Mouse (Mus musculus): ENCODE measurements at regions not wholly inside any gene's neighbourhood (a gene's known extent, or its start where the extent isn't known, plus 50 kb on each side); places are given as distances from the start of the nearest gene placed in this dataset.

- CTCF ChIA-PET = no interaction called here
- POLR2A ChIA-PET = no interaction called here
Measured at GRCm38 (mm10) chr1:124156832-124157231, 111.5 kb upstream of the Dpp10 start.

- ChIA-PET CTCF (no interaction called here), POLR2A (no interaction called here)
Measured at GRCm38 (mm10) chr1:124152101-124152500, 106.7 kb upstream of the Dpp10 start.

DNA sequence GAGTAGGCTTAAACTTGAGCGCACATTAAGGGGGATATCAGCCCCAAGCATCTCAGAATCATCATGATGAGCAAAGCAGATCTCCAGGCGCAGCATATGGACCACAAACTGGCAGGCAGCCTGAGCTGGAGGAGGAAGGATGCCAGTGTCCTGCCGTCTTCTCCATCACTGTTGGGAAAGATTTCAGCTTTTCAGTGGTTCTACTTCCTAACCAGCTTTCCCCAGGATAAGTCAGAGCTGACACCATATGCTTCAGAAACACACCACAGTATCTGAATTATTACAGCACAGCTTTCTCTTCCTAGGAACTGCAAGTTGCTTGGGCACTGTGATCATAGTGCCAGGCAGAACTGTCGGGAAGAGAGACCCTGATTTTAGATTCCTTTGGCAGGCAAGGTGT, 103.2 kb upstream of the Dpp10 start:
- CTCF ChIA-PET = no interaction called here
- POLR2A ChIA-PET = no interaction called here

- ChIA-PET POLR2A (no interaction called here), CTCF (interaction anchor here in 1 of 4 experiments (0.6 kb wide), 1 partner anchor 62 kb away, joined by 3 read pairs; no protein-coding TSS in a partner anchor)
Measured at GRCm38 (mm10) chr1:124104286-124104846, 59.0 kb upstream of the Dpp10 start.

- ChIA-PET CTCF (no interaction called here), POLR2A (no interaction called here)
Measured at GRCm38 (mm10) chr1:124103049-124103448, 57.7 kb upstream of the Dpp10 start.

Data from embryonic stem cell, embryonic (primary cell).